Mouse (Mus musculus) layer of hippocampus, adult 2 months (tissue): ENCODE data around the gene Bicdl1. TPM values are rescaled to one million over a fixed set of nuclear protein-coding genes. Genes with fewer than 3 reads are reported as not detected.

Source experiments
- DNase-seq, 2 experiments: peaks; one replicate each; pipeline ENCODE4 v3.0.0; 2022; ENCODE audit warnings: low spot score in 2 of 2
- H3K27ac ChIP-seq: fragments of 200-600 bp; 2 replicates; pipeline ENCODE4 v1.8.1; 2022
- H3K4me3 ChIP-seq: fragments of 200-600 bp; 2 replicates; pipeline ENCODE4 v1.8.1; 2022; ENCODE audit warnings: mild to moderate bottlenecking
- CTCF ChIP-seq: fragments of 200-600 bp; conservative IDR thresholded peaks from 2 replicates; pipeline ENCODE4 v1.8.1; 2022; ENCODE audit warnings: antibody characterized with exemption, mild to moderate bottlenecking, moderate library complexity
- total RNA-seq, 2 experiments: library from RNA; stranded (reverse); gene quantifications; 2 replicates each; pipeline ENCODE4 v1.2.3; 2021

Bicdl1 gene
- total RNA-seq, 2 experiments from 2014 or later = 123 to 125 TPM

DNA sequence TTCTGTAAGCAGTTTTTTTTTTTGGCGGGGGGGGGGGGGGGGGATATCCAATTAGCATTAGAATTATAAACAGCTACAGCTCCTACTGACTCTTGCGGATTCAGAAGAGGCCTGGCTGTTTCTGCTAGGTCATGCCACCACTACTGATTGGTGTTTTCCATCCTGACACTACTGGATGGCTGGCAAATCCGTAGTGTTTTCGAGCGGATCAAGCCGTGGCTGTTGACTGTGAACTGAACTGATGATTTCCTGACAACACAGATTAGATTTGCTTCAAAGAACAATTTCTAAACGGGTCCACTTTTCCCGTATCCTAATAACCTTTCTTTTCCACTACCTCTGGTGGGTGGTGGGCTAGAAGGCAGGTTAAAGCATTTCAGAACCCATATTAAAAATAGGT is 16.9 kb upstream of the Bicdl1 start:
- no peak for DNase-seq
- no peak for TF ChIP-seq CTCF
- Histone ChIP-seq H3K27ac (no peak overlapping the region), H3K4me3 (no peak overlapping the region)

DNA sequence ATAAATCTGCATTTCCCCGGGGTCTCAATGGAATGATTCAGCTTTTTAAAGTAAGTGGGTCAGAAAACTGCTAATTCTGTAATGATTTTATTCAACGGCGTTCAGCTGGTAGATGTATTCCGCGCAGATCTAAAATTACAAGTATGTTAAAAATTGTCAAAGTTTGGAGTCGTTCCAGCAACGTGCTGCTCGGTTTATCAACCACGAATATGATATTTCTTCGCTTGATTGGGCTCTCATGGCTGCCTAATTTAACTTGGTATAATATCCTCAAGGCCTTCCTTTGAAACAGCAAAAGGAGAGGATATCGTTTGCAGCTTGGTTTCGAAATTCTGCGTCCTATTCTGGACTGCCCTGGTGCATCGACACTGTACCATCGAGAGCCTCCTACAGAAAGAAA is 13.9 kb upstream of the Bicdl1 start:
- no peak for TF ChIP-seq CTCF
- no peak for DNase-seq
- peak overlapping the region; percentile 23; the same call in 1 of the 2 replicates for H3K27ac ChIP-seq
- no peak overlapping the region for H3K4me3 ChIP-seq

DNA sequence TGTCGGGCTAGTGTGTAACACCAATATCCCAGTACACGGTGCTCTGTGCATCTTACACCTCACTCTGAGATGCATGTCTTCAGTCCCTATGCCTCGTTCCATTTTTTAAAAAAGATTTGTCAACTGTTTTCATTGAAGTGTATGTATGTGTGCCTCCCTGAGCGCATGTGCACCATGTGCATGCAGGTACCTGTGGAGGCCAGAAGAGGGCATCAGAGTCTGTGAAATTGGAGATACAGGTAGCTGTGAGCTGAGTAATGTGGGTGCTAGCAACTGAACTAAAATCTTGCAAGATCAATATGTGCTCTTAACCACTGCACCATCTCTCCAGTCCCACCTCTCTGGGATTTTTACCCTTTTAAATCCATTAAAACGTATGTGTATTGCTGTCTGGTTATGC is 6.6 kb upstream of the Bicdl1 start:
- TF ChIP-seq CTCF = no peak
- no peak overlapping the region for H3K27ac ChIP-seq
- no peak for DNase-seq
- no peak overlapping the region for H3K4me3 ChIP-seq

DNA sequence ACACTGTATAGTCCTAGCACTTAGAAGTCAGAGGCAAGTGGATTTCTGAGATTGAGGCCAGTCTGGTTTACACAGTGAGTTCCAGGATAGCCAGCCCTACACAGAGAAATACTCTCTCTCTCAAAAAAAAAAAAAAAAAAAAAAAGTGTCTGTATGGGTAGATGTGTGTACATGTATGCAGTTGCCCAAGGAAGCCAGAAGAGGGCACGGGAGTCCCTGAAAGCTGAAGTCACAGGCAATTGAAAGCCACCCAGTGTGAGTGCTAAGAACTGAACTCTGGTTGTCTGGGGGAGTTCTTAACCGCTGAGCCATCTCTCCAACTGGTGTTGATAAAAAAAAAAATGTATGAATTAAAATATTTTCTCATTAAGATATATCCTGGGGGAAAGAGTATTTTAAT is 3.1 kb upstream of the Bicdl1 start:
- no peak for DNase-seq
- TF ChIP-seq CTCF = peak; percentile 20

DNA sequence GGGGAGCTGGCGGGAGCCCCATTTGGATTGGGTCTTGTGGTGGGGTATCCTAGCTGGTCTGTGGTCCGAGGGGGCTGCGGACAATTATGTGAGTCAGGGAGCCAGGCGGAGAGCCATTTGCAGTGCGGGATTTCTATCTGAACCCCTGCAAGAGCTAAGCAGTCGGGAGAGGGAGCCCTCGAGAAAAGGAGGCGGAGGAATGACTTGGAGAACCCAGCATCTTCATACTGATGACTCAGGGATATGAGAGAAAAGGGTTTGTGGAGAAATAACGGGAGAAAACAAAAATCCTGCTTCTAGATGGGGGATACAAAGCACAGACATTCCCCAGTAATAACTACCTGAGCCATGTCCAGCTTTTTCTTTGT is 1.4 kb upstream of the Bicdl1 start:
- DNase-seq = peak in 1 of 2 experiments; percentile 83
- H3K4me3 ChIP-seq = peak overlapping the region; percentile 70
- TF ChIP-seq CTCF = peak; percentile 70
- H3K27ac ChIP-seq = peak overlapping the region; percentile 88

More for the DNA sequence above, 3.1 kb upstream of the Bicdl1 start:
- no peak overlapping the region for H3K27ac ChIP-seq
- no peak overlapping the region for H3K4me3 ChIP-seq

DNA sequence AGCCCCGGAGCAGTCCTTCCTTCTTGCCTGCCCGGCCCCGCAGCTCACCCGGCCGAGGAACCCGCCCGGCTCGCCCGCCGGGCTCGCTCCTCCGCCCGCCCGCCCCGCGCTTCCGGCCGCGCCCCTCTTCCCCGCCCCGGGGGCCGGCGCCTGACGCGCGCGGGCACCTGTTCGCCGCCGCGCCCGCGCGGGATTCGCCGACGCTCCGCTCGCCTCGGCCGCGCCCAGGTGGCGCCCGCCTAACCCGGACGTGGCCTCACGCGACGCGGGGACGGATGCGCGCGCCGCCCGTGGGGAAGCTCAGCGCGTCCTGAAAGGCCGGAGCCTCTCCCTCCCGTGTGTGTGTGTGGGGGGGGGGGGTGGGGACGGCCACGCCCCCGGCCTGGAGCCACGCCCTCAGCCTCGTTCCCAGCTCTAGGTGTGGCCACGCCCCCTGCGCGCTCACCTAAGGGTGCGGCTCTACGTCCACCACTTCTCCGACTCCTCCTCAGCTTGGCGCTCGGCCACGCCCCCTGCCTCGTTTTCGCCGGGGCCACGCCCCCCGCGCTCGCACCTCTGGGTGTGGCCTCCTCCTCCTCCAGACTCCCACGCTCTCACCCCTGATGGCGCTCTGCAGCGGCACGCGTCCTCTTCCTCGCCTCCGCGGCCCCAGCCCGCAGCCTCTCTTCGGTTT is 891 bp upstream of the Bicdl1 start:
- Histone ChIP-seq H3K27ac (peak overlapping the region; percentile 90), H3K4me3 (peak overlapping the region; percentile 70)
- TF ChIP-seq CTCF = no peak
- peak; percentile 93 to 94 for DNase-seq

DNA sequence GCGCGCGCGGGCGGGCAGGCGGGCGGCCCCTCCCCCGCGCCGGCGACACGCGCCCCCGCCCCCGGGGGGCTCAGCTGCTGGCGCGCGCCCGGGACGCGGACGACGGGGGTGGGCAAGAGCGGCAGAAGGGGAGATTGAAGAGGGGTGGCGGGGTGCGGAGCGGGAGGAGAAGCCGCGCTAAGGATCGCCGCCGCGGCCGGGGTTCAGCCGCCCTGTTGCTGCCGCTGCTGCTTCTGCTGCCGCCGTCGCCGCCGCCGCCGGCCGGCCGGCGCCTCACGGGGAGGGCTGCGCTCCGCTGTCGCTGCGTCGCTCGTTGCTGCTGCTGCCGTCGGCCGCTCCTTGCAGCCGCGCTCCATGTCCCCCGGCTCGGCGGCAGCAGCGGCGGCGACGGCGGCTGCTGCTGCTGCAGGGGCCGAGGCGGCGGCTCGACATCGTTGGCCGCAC is 333 bp upstream of the Bicdl1 start:
- Histone ChIP-seq H3K4me3 (peak overlapping the region; percentile 70), H3K27ac (peak overlapping the region; percentile 90)
- no peak for TF ChIP-seq CTCF
- peak in 1 of 2 experiments; percentile 30 for DNase-seq

DNA sequence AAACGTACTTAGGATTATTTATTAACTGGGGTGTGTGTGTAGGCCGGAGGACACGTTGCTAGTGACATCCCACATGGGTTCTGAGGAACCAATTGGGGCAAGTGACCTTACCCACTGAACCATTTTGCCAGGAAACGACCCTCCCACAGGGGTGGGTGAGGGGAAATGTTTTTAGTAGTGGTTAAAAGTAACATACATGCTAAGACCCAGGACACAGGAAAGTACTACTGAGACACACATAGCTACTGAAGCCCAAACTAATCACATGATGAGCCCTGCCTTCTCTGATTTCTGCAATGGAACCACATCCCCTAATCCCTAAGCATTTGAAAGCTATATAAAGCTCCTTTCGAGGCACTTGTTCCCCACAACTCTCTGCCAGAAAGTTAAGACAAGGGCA is 1.1 kb downstream of the Bicdl1 start:
- Histone ChIP-seq H3K4me3 (peak overlapping the region; percentile 82), H3K27ac (peak overlapping the region; percentile 92; the same call in 1 of the 2 replicates)
- no peak for DNase-seq
- no peak for TF ChIP-seq CTCF

DNA sequence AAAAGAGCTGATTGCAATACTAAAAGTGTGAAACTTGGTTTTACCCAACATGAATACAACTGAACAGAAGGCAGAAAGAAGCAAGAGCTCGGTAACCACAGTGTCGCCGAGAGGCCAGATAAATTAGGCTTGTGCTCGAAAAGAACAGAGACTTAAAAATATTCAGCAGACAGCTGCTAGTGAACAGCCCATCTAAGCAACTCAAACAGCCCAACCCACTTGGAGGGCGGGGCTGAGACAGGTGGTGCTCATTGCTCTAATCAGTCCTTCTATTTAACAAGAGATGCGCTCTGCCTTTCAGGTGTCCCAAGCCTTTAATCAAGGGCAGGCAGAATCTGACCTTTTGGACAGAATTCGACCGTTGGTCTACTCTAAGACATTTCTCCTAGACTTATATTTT is 4.8 kb downstream of the Bicdl1 start:
- Histone ChIP-seq H3K27ac (peak overlapping the region; percentile 68), H3K4me3 (no peak overlapping the region)
- DNase-seq = peak in 1 of 2 experiments; percentile 25
- no peak for TF ChIP-seq CTCF

DNA sequence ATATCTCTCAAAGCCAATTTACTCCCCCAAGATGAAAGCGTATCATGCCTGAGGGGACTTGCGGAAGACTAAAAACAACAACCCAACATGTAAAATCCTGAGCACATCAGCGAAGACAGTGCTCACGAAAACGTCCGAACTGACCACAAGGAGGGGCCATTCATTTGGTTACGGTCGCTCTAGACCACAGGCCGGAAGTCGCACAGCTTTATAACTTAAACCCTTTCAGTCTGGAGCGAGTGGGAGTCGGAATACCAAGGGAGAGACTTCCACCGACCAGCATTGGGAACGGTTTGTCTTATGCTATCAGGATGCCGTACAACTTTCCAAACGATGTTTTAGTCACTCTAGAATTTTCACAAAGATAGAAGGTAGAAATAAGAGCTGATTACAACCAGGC is 5.4 kb downstream of the Bicdl1 start:
- Histone ChIP-seq H3K27ac (peak overlapping the region; percentile 68; the same call in 1 of the 2 replicates), H3K4me3 (no peak overlapping the region)
- DNase-seq = no peak
- no peak for TF ChIP-seq CTCF

DNA sequence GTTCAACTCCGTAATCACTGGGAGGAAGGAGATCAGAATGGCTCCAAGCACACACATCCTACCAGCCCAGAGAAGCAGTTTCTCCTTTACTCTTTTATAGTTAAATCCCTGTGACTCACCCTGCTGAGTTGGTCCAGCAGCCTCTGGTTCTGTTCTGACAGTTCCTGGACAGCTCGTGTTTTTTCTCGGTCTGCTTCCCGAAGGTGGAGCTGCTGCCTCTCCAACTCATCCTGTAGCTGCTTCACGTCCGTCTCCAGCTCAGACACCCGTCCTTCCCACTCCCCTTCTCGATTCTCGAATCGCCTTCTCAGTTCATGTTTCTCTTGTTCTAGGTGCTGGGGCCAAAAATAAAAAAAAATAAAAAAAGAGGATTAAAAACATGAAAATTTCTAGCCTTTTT is 7.0 kb downstream of the Bicdl1 start:
- no peak for TF ChIP-seq CTCF
- no peak for DNase-seq
- H3K4me3 ChIP-seq = no peak overlapping the region
- H3K27ac ChIP-seq = peak overlapping the region; percentile 68; the same call in 1 of the 2 replicates

DNA sequence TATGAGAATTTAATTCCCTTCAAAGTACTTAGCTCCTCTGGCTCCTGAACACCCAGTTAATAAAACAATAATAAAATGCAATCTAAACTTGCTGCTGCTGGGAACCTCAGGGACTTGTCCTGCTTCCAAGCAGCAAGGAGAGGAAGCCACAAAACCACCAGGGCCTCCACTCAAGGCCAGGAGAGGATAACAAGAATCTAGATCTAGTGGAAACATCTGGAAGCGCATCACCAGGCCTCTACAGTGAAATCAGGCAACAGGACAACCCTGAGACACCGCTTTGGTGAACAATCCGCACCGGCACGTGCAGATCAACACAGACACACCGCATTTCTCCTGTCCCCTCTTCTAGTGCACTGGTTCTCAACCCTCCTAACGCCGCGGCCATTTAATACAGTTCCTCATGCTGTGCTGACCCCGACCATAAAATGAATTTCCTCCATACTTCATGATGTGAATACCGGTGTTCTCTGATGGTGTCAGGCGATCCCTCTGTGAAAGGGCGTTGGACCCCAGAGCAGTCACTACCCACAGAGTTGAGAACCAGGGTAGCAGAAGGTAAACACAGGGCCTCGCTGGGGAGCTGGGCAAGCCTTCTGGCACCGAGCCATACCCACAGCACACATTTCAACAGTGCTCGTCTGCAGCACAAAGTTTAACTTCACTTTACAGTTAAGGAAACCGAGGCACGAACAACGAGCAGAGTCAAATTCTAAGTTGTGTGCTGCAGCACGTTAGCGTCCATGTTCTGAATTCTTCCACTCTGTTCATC is 9.0 kb downstream of the Bicdl1 start:
- Histone ChIP-seq H3K27ac (no peak overlapping the region), H3K4me3 (no peak overlapping the region)
- DNase-seq = no peak
- TF ChIP-seq CTCF = no peak

DNA sequence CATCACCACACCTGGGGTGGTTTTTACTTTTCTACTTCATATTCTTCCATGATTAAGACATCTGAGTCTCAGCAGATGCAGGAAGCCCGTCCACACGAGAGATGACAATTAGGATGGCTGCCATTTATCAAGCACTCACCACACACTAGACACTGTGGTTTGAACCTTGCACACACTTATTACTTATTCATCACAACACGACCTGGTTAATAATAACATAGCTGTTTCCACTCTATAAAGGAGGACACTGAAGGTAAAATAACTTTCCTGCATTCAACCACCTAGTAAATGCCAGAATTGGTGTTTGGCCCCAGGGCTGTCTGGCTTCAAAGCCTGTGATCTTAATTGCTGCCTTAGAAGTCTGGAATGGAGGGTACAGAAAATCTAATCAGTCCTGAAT is 10.7 kb downstream of the Bicdl1 start:
- H3K27ac ChIP-seq = no peak overlapping the region
- TF ChIP-seq CTCF = no peak
- DNase-seq = no peak

DNA sequence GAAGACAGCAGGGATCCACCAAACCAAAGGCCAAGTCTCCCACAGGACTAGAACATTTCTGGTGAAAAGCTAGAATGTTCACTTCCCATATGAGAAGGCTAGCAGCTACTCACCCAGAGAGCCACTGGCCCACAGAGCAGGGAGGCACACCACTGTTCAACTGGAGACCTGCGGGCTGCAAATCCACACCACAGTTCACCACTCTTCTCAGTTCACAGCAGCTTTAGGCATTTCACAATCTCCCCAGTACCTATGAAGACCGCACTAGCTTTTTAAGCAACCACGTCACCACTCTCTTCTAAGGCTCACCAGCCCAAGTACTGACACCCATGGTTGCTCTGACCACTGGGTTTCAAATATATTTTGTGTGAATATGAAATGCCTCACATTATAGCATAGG is 13.7 kb downstream of the Bicdl1 start:
- no peak for TF ChIP-seq CTCF
- Histone ChIP-seq H3K27ac (no peak overlapping the region), H3K4me3 (no peak overlapping the region)
- DNase-seq = no peak

More for the DNA sequence above, 10.7 kb downstream of the Bicdl1 start:
- no peak overlapping the region for H3K4me3 ChIP-seq
